ENCODE assay signal across 21 mouse cellular contexts in genomic region chr11:11898496-11898895, GRCm38 (mm10). TPM values are rescaled to one million over a fixed set of nuclear protein-coding genes. Genes with fewer than 3 reads are reported as not detected.
DNase-seq lines count a peak whose midpoint lies in the region; ATAC-seq and TF ChIP-seq lines count a peak whose summit lies in the region.
"Had no signal": no experiment of that assay in that cellular context is flagged by ENCODE, and none has a peak within 500 bp of the region (broad histone marks: within the 10 kb centered on the region; RNA-seq: fewer than 3 reads in every experiment).

No protein-coding gene starts in this region.

- no peak for DNase-seq in heart, adult 18-20 months
- peak; percentile 30 to 56 for DNase-seq in kidney, postnatal 25 days
- no peak for DNase-seq in kidney, postnatal 4 days
- DNase-seq in liver, postnatal 0 days: no peak
- no peak for DNase-seq in layer of hippocampus, adult 18-20 months (ENCODE audit: low spot score in 2 of 2)
- no peak for DNase-seq in layer of hippocampus, adult 8-10 months (ENCODE audit: low spot score in 2 of 2)
- DNase-seq: adrenal gland, postnatal 36 days; cerebellum, adult 18-20 months; cerebellum, postnatal 36 days; layer of hippocampus, postnatal 36 days; lung, adult 2 months; right cerebral cortex, postnatal 4 days; thymus, adult 2 months had no signal

- no peaks in the 10 kb centered on the region for H3K36me3 ChIP-seq in heart, embryonic 15.5 days
- H3K36me3 ChIP-seq in intestine, embryonic 15.5 days: no peaks in the 10 kb centered on the region
- H3K36me3 ChIP-seq in liver, postnatal 0 days (replicated peaks; ENCODE audit: insufficient read depth, low read length): no peaks in the 10 kb centered on the region
- H3K36me3 ChIP-seq: embryonic facial prominence, embryonic 15.5 days; hindbrain, embryonic 10.5 days; midbrain, embryonic 13.5 days; neural tube, embryonic 12.5 days had no signal

- WGBS in heart, embryonic 15.5 days: 88% methylated on average over 3 of the region's 3 CpGs
- WGBS in intestine, embryonic 15.5 days: 84% methylated on average over 3 of the region's 3 CpGs
- 70% methylated on average over 3 of the region's 3 CpGs for WGBS in liver, postnatal 0 days (ENCODE audit: insufficient replicate concordance)

- no peaks in the 10 kb centered on the region for H3K27me3 ChIP-seq in heart, embryonic 15.5 days
- no peaks in the 10 kb centered on the region for H3K27me3 ChIP-seq in intestine, embryonic 15.5 days (replicated peaks)
- H3K27me3 ChIP-seq in liver, postnatal 0 days (ENCODE audit: insufficient read depth, low read length): no peaks in the 10 kb centered on the region
- H3K27me3 ChIP-seq: embryonic facial prominence, embryonic 15.5 days; midbrain, embryonic 13.5 days; neural tube, embryonic 12.5 days had no signal

- peaks cover 25% of the 10 kb centered on the region for H3K4me1 ChIP-seq in heart, embryonic 15.5 days (replicated peaks)
- H3K4me1 ChIP-seq in intestine, embryonic 15.5 days (replicated peaks): 0 out of 2 replicates have a peak, but pooled peaks cover 13% of the 10 kb centered on the region
- H3K4me1 ChIP-seq in liver, postnatal 0 days (ENCODE audit: insufficient read depth): peaks cover 7% of the 10 kb centered on the region
- H3K4me1 ChIP-seq: embryonic facial prominence, embryonic 15.5 days; midbrain, embryonic 13.5 days; neural tube, embryonic 12.5 days had no signal

- H3K9ac ChIP-seq in heart, embryonic 15.5 days: no peak overlapping the region
- H3K9ac ChIP-seq in intestine, embryonic 15.5 days: no peak overlapping the region
- no peak overlapping the region for H3K9ac ChIP-seq in liver, postnatal 0 days (replicated peaks)
- H3K9ac ChIP-seq: embryonic facial prominence, embryonic 15.5 days; midbrain, embryonic 13.5 days; neural tube, embryonic 12.5 days had no signal

- no peak for ATAC-seq in heart, embryonic 15.5 days (replicated peaks; ENCODE audit: insufficient number of reproducible peaks, insufficient read depth, low FRiP score, low read depth)
- ATAC-seq in intestine, embryonic 15.5 days: 0 out of 2 replicates have a peak, but pooled peaks have one; percentile 6
- ATAC-seq in liver, postnatal 0 days: no peak
- ATAC-seq: forebrain, embryonic 16.5 days; hindbrain, postnatal 0 days; midbrain, embryonic 13.5 days had no signal

- H3K4me3 ChIP-seq in heart, embryonic 15.5 days: no peak overlapping the region
- no peak overlapping the region for H3K4me3 ChIP-seq in intestine, embryonic 15.5 days (replicated peaks)
- H3K4me3 ChIP-seq in liver, postnatal 0 days (ENCODE audit: low read depth, low read length): no peak overlapping the region
- H3K4me3 ChIP-seq: embryonic facial prominence, embryonic 15.5 days; hindbrain, embryonic 10.5 days; midbrain, embryonic 13.5 days; neural tube, embryonic 12.5 days had no signal

- TF ChIP-seq CTCF in liver, postnatal 0 days (IDR thresholded peaks at IDR 0.05; ENCODE audit: low read depth): no peak

- H3K4me2 ChIP-seq in heart, embryonic 15.5 days: no peak overlapping the region
- peak overlapping the region; percentile 37; the same call in 1 of the 2 replicates for H3K4me2 ChIP-seq in intestine, embryonic 15.5 days (replicated peaks)
- no peak overlapping the region for H3K4me2 ChIP-seq in liver, postnatal 0 days (ENCODE audit: low read depth, low read length)
- H3K4me2 ChIP-seq: embryonic facial prominence, embryonic 15.5 days; midbrain, embryonic 13.5 days; neural tube, embryonic 12.5 days had no signal

- no peak for TF ChIP-seq EP300 in liver, postnatal 0 days (IDR thresholded peaks at IDR 0.05; ENCODE audit: low read depth)

- H3K27ac ChIP-seq in heart, embryonic 15.5 days: 0 out of 2 replicates have a peak overlapping the region, but pooled peaks have one; percentile 43
- peak overlapping the region; percentile 63 for H3K27ac ChIP-seq in intestine, embryonic 15.5 days
- H3K27ac ChIP-seq in liver, postnatal 0 days (ENCODE audit: low read depth): peak overlapping the region; percentile 72
- H3K27ac ChIP-seq: embryonic facial prominence, embryonic 15.5 days; hindbrain, embryonic 10.5 days; hindbrain, postnatal 0 days; midbrain, embryonic 13.5 days; neural tube, embryonic 12.5 days had no signal

- no peaks in the 10 kb centered on the region for H3K9me3 ChIP-seq in heart, embryonic 15.5 days (replicated peaks)
- H3K9me3 ChIP-seq in intestine, embryonic 15.5 days: no peaks in the 10 kb centered on the region
- H3K9me3 ChIP-seq in liver, postnatal 0 days (ENCODE audit: low read length): no peaks in the 10 kb centered on the region
- H3K9me3 ChIP-seq: embryonic facial prominence, embryonic 15.5 days; hindbrain, embryonic 10.5 days; midbrain, embryonic 13.5 days; neural tube, embryonic 12.5 days had no signal

RNA-seq across cellular contexts. Expression of gene Ddc, which starts 0.6 kb away (rescaled TPM):
- 92.1 and 115 TPM in 2 replicates for polyA plus RNA-seq in heart, embryonic 15.5 days (2015; fragmentation: Nextera tagmentation; extraction: Ambion mirVana)
- 1 to 10 TPM; 1.3 to 1.9 TPM for total RNA-seq in heart, adult 18-20 months (2021)
- polyA plus RNA-seq in intestine, embryonic 15.5 days (2015; fragmentation: Nextera tagmentation; extraction: Ambion mirVana): 46.3 and 52.2 TPM in 2 replicates
- polyA plus RNA-seq in liver, postnatal 0 days (2015; fragmentation: Nextera tagmentation; extraction: Ambion mirVana): 17.5 and 19.5 TPM in 2 replicates
- 1 to 10 TPM; 7.7 to 8.1 TPM for total RNA-seq in layer of hippocampus, adult 18-20 months (2021)
- 10 to 100 TPM in 2 of 4 experiments, 1 to 10 TPM in 2; 7.4 to 11.0 (median 9.1) TPM for total RNA-seq in layer of hippocampus, adult 8-10 months (2022)

Comparison
In these comparisons a context has a peak if more than half of its experiments do, and no peak if none do; other contexts are left out.
1. DNase-seq: peak in kidney, postnatal 25 days (2 of 2); none in heart, adult 18-20 months (0 of 2), kidney, postnatal 4 days (0 of 2), liver, postnatal 0 days (single experiment), layer of hippocampus, adult 18-20 months (0 of 2) and layer of hippocampus, adult 8-10 months (0 of 2).
2. Peak in every context shown above with its lines, with median percentiles within 50 percentile points of each other: H3K27ac ChIP-seq.